Mouse (Mus musculus) bone marrow macrophage, adult 2 months (primary cell): ENCODE data around the gene Ankrd13a.

Source experiments
- CTCF ChIP-seq: IDR thresholded peaks from 2 replicates; pipeline ENCODE4 v1.5.1; 2012; ENCODE audit warnings: low read depth, mild to moderate bottlenecking, low read length, moderate library complexity
- POLR2A ChIP-seq: IDR thresholded peaks from 2 replicates; pipeline ENCODE4 v1.6.1; 2012; ENCODE audit warnings: mild to moderate bottlenecking, low read depth, low read length, borderline replicate concordance

GRCm38 (mm10) chr5:114818124-114818523, 43.6 kb downstream of the Ankrd13a start:
- TF ChIP-seq POLR2A, result no peak
- TF ChIP-seq CTCF, result no peak
